Mouse (Mus musculus) embryonic fibroblast, embryonic 13.5 days (primary cell): ENCODE results near the gene Rnf168.

ENCODE experiments used
- CTCF ChIP-seq: IDR thresholded peaks from 2 replicates; pipeline ENCODE4 v1.5.1; 2011; ENCODE audit warnings: mild to moderate bottlenecking, control low read depth, low read length, moderate library complexity, borderline replicate concordance; ENCODE audit not compliant: insufficient read depth
- POLR2A ChIP-seq: IDR thresholded peaks from 2 replicates; pipeline ENCODE4 v1.6.1; 2011; ENCODE audit warnings: low read depth, mild to moderate bottlenecking, control low read depth, low read length, moderate library complexity

DNA sequence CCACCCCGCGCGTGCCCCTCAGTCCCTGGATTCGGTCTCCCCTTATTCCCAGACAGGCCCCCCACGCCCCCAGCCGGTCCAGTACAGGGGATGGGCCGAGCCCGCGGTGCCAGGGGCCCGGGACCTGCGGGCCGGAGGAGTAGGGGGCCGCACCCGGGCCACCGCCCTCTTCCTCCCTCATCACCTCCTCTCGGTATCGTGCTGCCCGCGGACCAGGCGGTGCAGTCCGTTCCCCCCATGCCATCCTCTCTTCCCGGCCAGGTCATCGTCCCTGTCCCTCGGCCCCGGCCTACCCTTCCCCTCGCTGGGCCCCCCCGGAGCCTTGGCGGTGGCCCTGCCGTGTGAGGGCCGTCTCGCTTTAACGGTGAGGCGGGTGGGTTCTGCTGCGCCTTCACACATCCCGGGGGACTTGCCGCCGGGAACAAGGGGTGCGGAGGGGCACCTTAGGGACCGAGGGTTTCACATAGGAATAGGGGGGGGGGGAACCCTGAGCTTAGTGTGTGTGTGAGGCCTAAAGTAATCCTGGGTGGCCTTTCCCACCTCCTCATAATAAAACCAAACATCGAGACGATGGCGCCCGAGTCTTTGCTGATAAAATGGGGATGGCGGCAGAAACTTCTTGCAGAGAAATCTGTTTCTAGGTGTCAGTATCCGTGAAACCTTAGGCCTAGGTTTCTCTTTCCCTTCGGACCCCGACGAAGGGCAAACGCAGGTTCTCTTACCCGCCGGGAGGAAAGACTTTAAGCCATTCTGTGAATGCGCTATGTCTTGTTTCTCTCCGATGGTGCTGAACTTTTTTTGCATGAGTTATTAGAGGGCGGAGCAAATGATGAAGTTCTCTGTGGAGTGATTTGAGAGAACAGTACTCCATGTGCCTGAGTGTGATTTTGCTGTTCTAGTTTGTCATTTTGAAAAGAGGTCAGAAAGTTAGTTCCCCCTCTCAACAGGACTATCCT lies 55.6 kb downstream of the Rnf168 start:
- TF ChIP-seq CTCF, result no peak
- peak; percentile 64 for TF ChIP-seq POLR2A
